Mouse (Mus musculus) central nervous system, embryonic 11.5 days (tissue): ENCODE data around the gene Olfr1395. TPM values are rescaled to one million over a fixed set of nuclear protein-coding genes. Genes with fewer than 3 reads are reported as not detected.

Source experiments
- polyA plus RNA-seq: library from polyadenylated mRNA; depleted of rRNA; stranded (reverse); fragments of >200 nt; gene quantifications from 2 replicates; pipeline ENCODE4 v1.2.3, GENCODE M21; 2012; rRNA removed

Olfr1395 gene
- not detected in 2 replicates for polyA plus RNA-seq

DNA sequence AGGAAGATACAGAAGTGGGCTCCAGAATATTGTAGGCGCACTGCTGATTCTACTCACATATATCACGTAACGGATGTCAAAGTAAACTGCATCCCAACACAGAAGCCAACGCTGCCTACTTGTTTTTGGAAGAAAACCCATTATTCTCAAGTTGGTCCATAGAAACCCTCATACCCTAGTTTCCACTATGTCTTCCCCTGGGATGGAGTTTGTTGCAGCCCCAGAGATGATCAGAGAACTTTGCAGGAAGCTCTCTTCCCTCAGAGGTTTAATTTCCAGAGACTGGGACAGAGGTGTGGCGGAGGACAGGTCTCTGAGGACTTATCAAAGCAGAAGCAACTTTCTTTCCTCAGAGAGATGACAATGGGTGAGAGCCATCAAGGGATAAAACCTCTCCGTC lies at the start of gene Olfr1395:
Gene Olfr1395, plus strand, starts transcription at position 301 of the 400 bp plus-strand sequence.

DNA sequence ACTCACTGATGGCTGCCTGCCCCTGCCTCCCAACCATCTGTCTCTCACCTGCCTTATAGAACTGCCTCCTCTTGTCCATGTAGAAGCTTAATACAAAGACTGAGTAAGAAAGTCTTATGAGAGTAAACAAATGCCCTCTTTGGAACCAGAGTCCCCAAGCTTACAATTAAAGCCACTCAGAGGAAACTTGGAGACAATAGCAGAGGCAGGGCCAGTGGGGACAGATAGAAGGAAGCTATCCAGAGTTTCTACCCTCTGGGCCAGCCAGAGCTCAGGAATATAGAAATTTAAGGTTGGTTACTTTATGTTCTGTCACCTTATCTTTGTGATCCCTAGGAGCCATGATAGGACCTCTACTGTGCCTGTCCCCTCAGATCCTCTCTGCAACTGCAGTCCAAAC lies 27.3 kb upstream of the Olfr1395 start, which contains the start of gene Olfr1396:
Gene Olfr1396, minus strand, starts transcription at position 101 of the 400 bp plus-strand sequence.

DNA sequence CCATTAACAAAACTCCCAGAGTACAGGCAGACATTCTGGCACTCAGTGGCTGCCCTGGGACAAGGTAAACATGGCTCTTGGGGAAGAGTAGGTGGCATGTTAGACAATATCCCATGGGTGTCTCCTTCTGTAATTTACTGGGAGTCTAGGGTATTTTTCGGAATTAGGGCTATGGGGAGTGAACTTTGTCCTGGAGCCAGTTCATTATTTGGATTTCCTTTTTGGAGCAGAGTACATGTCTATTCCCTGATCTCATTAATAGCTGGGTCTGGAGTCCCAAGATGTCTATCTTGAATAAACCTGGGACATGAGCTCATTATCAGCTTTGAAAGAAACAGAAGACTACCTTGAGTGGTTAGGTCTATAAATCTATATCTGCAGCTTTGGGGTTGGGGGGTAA lies 12.0 kb downstream of the Olfr1395 start, which contains the start of gene Olfr1394:
Gene Olfr1394, plus strand, starts transcription at position 301 of the 400 bp plus-strand sequence.

DNA sequence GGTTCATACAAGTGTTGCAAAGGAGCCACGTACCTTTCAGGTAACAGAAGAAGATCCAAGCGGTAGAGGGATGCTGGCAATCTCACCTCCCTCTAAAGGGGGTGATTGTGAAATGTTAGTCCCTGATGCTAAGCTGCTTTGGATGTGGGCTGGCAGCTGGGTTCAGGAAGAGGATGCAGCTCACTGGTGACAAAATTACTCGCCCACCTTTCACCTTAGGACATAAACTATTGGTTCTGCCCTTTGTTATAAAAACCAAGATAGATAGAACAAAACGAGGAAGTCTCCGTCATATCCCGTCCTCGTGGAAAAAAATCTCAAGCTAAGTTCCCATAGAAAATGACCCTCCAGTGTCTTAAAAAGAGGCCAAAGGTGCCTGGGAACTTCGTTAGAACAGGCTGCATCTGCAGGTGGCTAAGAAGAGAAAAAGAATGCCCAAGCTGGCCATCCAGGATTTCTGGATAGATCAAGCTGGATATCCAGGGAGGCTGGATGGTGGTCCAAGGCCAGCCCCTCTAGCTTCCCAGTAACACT lies 44.9 kb downstream of the Olfr1395 start, which contains the start of gene Btnl9:
Gene Btnl9, minus strand, starts transcription at position 205 of the 534 bp plus-strand sequence.

Other genes starting within 250 kb of the Olfr1395 start
- gene Gm5431, start 240.1 kb upstream of the Olfr1395 start, polyA plus RNA-seq = 0.12 and 0.13 TPM in 2 replicates
- gene Psme2b, start 196.1 kb upstream of the Olfr1395 start, polyA plus RNA-seq = 0.58 and 1.1 TPM in 2 replicates
- gene Olfr56, start 163.4 kb upstream of the Olfr1395 start, polyA plus RNA-seq = 0.02 and 0.06 TPM in 2 replicates
- 0.18 and 0.27 TPM in 2 replicates for gene 9930111J21Rik1, start 162.9 kb upstream of the Olfr1395 start, polyA plus RNA-seq
- gene Gm12185, start 150.0 kb upstream of the Olfr1395 start, polyA plus RNA-seq = not detected in 2 replicates
- not detected in 2 replicates for gene Tgtp1, start 148.1 kb upstream of the Olfr1395 start, polyA plus RNA-seq
- gene 9930111J21Rik2, start 91.0 kb upstream of the Olfr1395 start, polyA plus RNA-seq = 0.10 and 0.29 TPM in 2 replicates
- not detected in 2 replicates for gene Tgtp2, start 78.1 kb upstream of the Olfr1395 start, polyA plus RNA-seq
- gene Ifi47, start 65.7 kb upstream of the Olfr1395 start, polyA plus RNA-seq = 0.55 and 0.89 TPM in 2 replicates
- not detected in 2 replicates for gene Olfr1396, start 27.4 kb upstream of the Olfr1395 start, polyA plus RNA-seq
- not detected in 2 replicates for gene Olfr1394, start 12.1 kb downstream of the Olfr1395 start, polyA plus RNA-seq
- 0.21 and 0.44 TPM in 2 replicates for gene Btnl9, start 44.9 kb downstream of the Olfr1395 start, polyA plus RNA-seq
- gene Zfp62, start 61.0 kb downstream of the Olfr1395 start, polyA plus RNA-seq = 34.9 and 45.0 TPM in 2 replicates
- 43.1 and 45.5 TPM in 2 replicates for gene Mgat1, start 101.9 kb downstream of the Olfr1395 start, polyA plus RNA-seq
- gene Olfr1393, start 136.0 kb downstream of the Olfr1395 start, polyA plus RNA-seq = 0.06 and 0.17 TPM in 2 replicates
- 0.05 and 0.20 TPM in 2 replicates for gene Olfr1392, start 143.0 kb downstream of the Olfr1395 start, polyA plus RNA-seq
- not detected in 2 replicates for gene Olfr10, start 162.5 kb downstream of the Olfr1395 start, polyA plus RNA-seq
- not detected in 2 replicates for gene Olfr1391, start 180.5 kb downstream of the Olfr1395 start, polyA plus RNA-seq
- not detected in 2 replicates for gene Olfr1390, start 192.9 kb downstream of the Olfr1395 start, polyA plus RNA-seq